Mouse (Mus musculus) left cerebral cortex, adult 11 months (tissue): ENCODE measurements around the gene Nkx1-1.

Source experiments
- DNase-seq: peaks from one replicate; pipeline ENCODE4 v3.0.0; 2022; ENCODE audit warnings: low spot score

Gene Nkx1-1

GRCm38 (mm10) chr5:33400819-33401218 lies 33.0 kb downstream of the Nkx1-1 start:
- DNase-seq: no peak

- DNase-seq: no peak
Observed at GRCm38 (mm10) chr5:33396828-33397227, 36.9 kb downstream of the Nkx1-1 start.

GRCm38 (mm10) chr5:33395693-33396092 lies 38.1 kb downstream of the Nkx1-1 start:
- DNase-seq: no peak

- peak; percentile 77 for DNase-seq
Observed at GRCm38 (mm10) chr5:33393803-33394202, 40.0 kb downstream of the Nkx1-1 start.

GRCm38 (mm10) chr5:33387550-33387949 lies 46.2 kb downstream of the Nkx1-1 start:
- DNase-seq: no peak
